Mouse (Mus musculus) lung, embryonic 14.5 days (tissue): Measurements from ENCODE around the gene Olfr971. TPM values are rescaled to one million over a fixed set of nuclear protein-coding genes. Genes with fewer than 3 reads are reported as not detected.
"Not testable (repeated sequence)": the region's sequence is repeated elsewhere in the genome, so short reads cannot be mapped to it uniquely, and the experiment has no call there.

Source experiments
- ATAC-seq: fragments of 200-750 bp; cut with Nextera tagmentation; 2 replicates; pipeline ENCODE4 v1.8.0; 2017; ENCODE audit warnings: mild to moderate bottlenecking, moderate TSS enrichment, moderate library complexity; ENCODE audit not compliant: insufficient read depth
- DNase-seq: peaks from one replicate; pipeline ENCODE4 v3.0.0-alpha.2; 2015
- H3K27ac ChIP-seq: fragments of 300-500 bp; sonication (generic); 2 replicates; pipeline ENCODE4 v1.5.1; 2014; ENCODE audit warnings: low read depth, mild to moderate bottlenecking, moderate library complexity
- H3K27me3 ChIP-seq: fragments of 300-500 bp; sonication (generic); 2 replicates; pipeline ENCODE4 v1.6.1; 2014; ENCODE audit warnings: low read length, control low read depth; ENCODE audit not compliant: insufficient read depth
- H3K36me3 ChIP-seq: fragments of 300-500 bp; sonication (generic); 2 replicates; pipeline ENCODE4 v1.6.1; 2014; ENCODE audit warnings: control low read depth; ENCODE audit not compliant: insufficient read depth
- H3K4me1 ChIP-seq: fragments of 300-500 bp; sonication (generic); 2 replicates; pipeline ENCODE4 v1.6.1; 2014; ENCODE audit warnings: antibody characterized with exemption, control low read depth; ENCODE audit not compliant: insufficient read depth
- H3K4me2 ChIP-seq: fragments of 300-500 bp; sonication (generic); 2 replicates; pipeline ENCODE4 v1.6.1; 2014; ENCODE audit warnings: mild to moderate bottlenecking
- H3K4me3 ChIP-seq: fragments of 300-500 bp; sonication (generic); 2 replicates; pipeline ENCODE4 v1.5.1; 2014; ENCODE audit warnings: low read depth, low read length
- H3K9ac ChIP-seq: fragments of 300-500 bp; sonication (generic); 2 replicates; pipeline ENCODE4 v1.6.1; 2014
- H3K9me3 ChIP-seq: fragments of 300-500 bp; sonication (generic); 2 replicates; pipeline ENCODE4 v1.6.1; 2016; ENCODE audit warnings: low read depth, low read length, control low read depth
- CTCF ChIP-seq: IDR thresholded peaks from 2 replicates; pipeline ENCODE4 v1.5.1; 2016; ENCODE audit warnings: antibody characterized with exemption, low read depth
- WGBS: fragments of 180-500 bp; shearing (Covaris S2); extraction: QIAGEN DNeasy Blood & Tissue Kit; methylation state at CpG from one replicate; pipeline ENCODE4 v1.1.7; 2014; 5-methylcytosine and 5-hydroxymethylcytosine counted together
- polyA plus RNA-seq: library from polyadenylated mRNA; unstranded; fragments of >200 nt; fragmentation: Nextera tagmentation; extraction: Ambion mirVana; gene quantifications from 2 replicates; pipeline ENCODE4 v1.2.1, GENCODE M21; 2014

Gene Olfr971
- not detected in 2 replicates for polyA plus RNA-seq

- not testable (repeated sequence) for H3K4me2 ChIP-seq, H3K27ac ChIP-seq, H3K9me3 ChIP-seq, ATAC-seq, H3K27me3 ChIP-seq, H3K9ac ChIP-seq, H3K36me3 ChIP-seq, H3K4me1 ChIP-seq, DNase-seq, H3K4me3 ChIP-seq
- WGBS: 73% methylated on average over 1 of the region's 2 CpGs
These were observed at the start of gene Olfr971 for GRCm38 (mm10) chr9:39836576-39836975. TSS of gene Olfr971 (plus strand) at chr9:39836876.

GRCm38 (mm10) chr9:39790558-39790957 lies 46.1 kb upstream of the Olfr971 start, which contains the start of gene Olfr969:
TSS of gene Olfr969 (plus strand) at chr9:39790945.
- no peak for TF ChIP-seq CTCF
- no peak for DNase-seq

GRCm38 (mm10) chr9:39808560-39808959 lies 28.1 kb upstream of the Olfr971 start, which contains the start of gene Olfr970:
TSS of gene Olfr970 (plus strand) at chr9:39808860.
- Histone ChIP-seq H3K27me3 (no peaks in the 10 kb centered on the region), H3K27ac (no peak within 1 kb of the TSS), H3K4me3 (no peak within 1 kb of the TSS), H3K4me2 (no peak within 1 kb of the TSS), H3K36me3 (no peaks in the 10 kb centered on the region), H3K4me1 (no peaks in the 10 kb centered on the region), H3K9ac (no peak within 1 kb of the TSS), H3K9me3 (no peaks in the 10 kb centered on the region)
- TF ChIP-seq CTCF: no peak
- WGBS: 72% methylated on average over 4 of the region's 4 CpGs
- no peak for DNase-seq
- no peak for ATAC-seq

More at GRCm38 (mm10) chr9:39790558-39790957, 46.1 kb upstream of the Olfr971 start, which contains the start of gene Olfr969:
- ATAC-seq: no peak
- H3K9ac ChIP-seq: no peak within 1 kb of the TSS
- 65% methylated on average over 2 of the region's 2 CpGs for WGBS
- H3K4me3 ChIP-seq: no peak within 1 kb of the TSS
- H3K27me3 ChIP-seq: no peaks in the 10 kb centered on the region
- no peaks in the 10 kb centered on the region for H3K9me3 ChIP-seq
- no peaks in the 10 kb centered on the region for H3K36me3 ChIP-seq
- H3K4me1 ChIP-seq: no peaks in the 10 kb centered on the region
- no peak within 1 kb of the TSS for H3K4me2 ChIP-seq
- no peak within 1 kb of the TSS for H3K27ac ChIP-seq

- ATAC-seq: no peak
- Histone ChIP-seq H3K36me3 (no peaks in the 10 kb centered on the region), H3K4me1 (no peaks in the 10 kb centered on the region), H3K9ac (no peak within 1 kb of the TSS), H3K4me2 (no peak within 1 kb of the TSS), H3K27ac (no peak within 1 kb of the TSS), H3K4me3 (no peak within 1 kb of the TSS), H3K9me3 (no peaks in the 10 kb centered on the region), H3K27me3 (no peaks in the 10 kb centered on the region)
- DNase-seq: no peak
- no peak for TF ChIP-seq CTCF
- WGBS: 59% methylated on average over 2 of the region's 2 CpGs
These were observed 29.4 kb downstream of the Olfr971 start, which contains the start of gene Olfr972 for GRCm38 (mm10) chr9:39866122-39866521. TSS of gene Olfr972 (plus strand) at chr9:39866422.

- H3K27me3 ChIP-seq, H3K4me3 ChIP-seq, ATAC-seq, H3K4me1 ChIP-seq, DNase-seq, H3K27ac ChIP-seq, H3K9ac ChIP-seq, H3K4me2 ChIP-seq, H3K36me3 ChIP-seq, H3K9me3 ChIP-seq: not testable (repeated sequence)
- WGBS: 93% methylated on average over 1 of the region's 1 CpGs
These were observed 35.3 kb downstream of the Olfr971 start for GRCm38 (mm10) chr9:39871986-39872385.

GRCm38 (mm10) chr9:39877541-39878396 lies 41.1 kb downstream of the Olfr971 start:
- not testable (repeated sequence) for H3K27ac ChIP-seq, H3K9me3 ChIP-seq, H3K4me1 ChIP-seq, H3K4me3 ChIP-seq, H3K4me2 ChIP-seq, H3K27me3 ChIP-seq, DNase-seq, H3K36me3 ChIP-seq, ATAC-seq, H3K9ac ChIP-seq
- no CpG with 5 or more reads among the region's 4 CpGs for WGBS

Other genes with a start within 250 kb of the Olfr971 start
- gene AW551984, start 232.5 kb upstream of the Olfr971 start, polyA plus RNA-seq: 10.4 and 11.7 TPM in 2 replicates
- not detected in 2 replicates for gene Olfr148, start 226.2 kb upstream of the Olfr971 start, polyA plus RNA-seq
- gene Olfr960, start 215.5 kb upstream of the Olfr971 start, polyA plus RNA-seq: not detected in 2 replicates
- not detected in 2 replicates for gene Olfr961, start 191.8 kb upstream of the Olfr971 start, polyA plus RNA-seq
- gene Olfr963, start 169.7 kb upstream of the Olfr971 start, polyA plus RNA-seq: not detected in 2 replicates
- not detected in 2 replicates for gene Olfr149, start 129.8 kb upstream of the Olfr971 start, polyA plus RNA-seq
- gene Olfr965, start 125.5 kb upstream of the Olfr971 start, polyA plus RNA-seq: not detected in 2 replicates
- gene Olfr150, start 105.9 kb upstream of the Olfr971 start, polyA plus RNA-seq: not detected in 2 replicates
- gene Olfr967, start 90.6 kb upstream of the Olfr971 start, polyA plus RNA-seq: not detected in 2 replicates
- gene Olfr968, start 53.6 kb upstream of the Olfr971 start, polyA plus RNA-seq: not detected in 2 replicates
- gene Olfr969, start 45.9 kb upstream of the Olfr971 start, polyA plus RNA-seq: not detected in 2 replicates
- gene Olfr970, start 28.0 kb upstream of the Olfr971 start, polyA plus RNA-seq: not detected in 2 replicates
- gene Olfr972, start 29.5 kb downstream of the Olfr971 start, polyA plus RNA-seq: not detected in 2 replicates
- gene Olfr229, start 70.5 kb downstream of the Olfr971 start, polyA plus RNA-seq: not detected in 2 replicates
- not detected in 2 replicates for gene Olfr974, start 100.6 kb downstream of the Olfr971 start, polyA plus RNA-seq
- gene Olfr975, start 115.2 kb downstream of the Olfr971 start, polyA plus RNA-seq: not detected in 2 replicates
- gene Olfr976, start 124.3 kb downstream of the Olfr971 start, polyA plus RNA-seq: not detected in 2 replicates
- gene Olfr978, start 155.2 kb downstream of the Olfr971 start, polyA plus RNA-seq: not detected in 2 replicates
- not detected in 2 replicates for gene Olfr979, start 166.6 kb downstream of the Olfr971 start, polyA plus RNA-seq
- gene Olfr980, start 172.7 kb downstream of the Olfr971 start, polyA plus RNA-seq: not detected in 2 replicates
- gene Olfr981, start 184.6 kb downstream of the Olfr971 start, polyA plus RNA-seq: not detected in 2 replicates
- gene Olfr982, start 237.0 kb downstream of the Olfr971 start, polyA plus RNA-seq: not detected in 2 replicates